Mouse (Mus musculus) olfactory bulb, adult 2 months (tissue): ENCODE results near the gene Trappc2l.

Experiments
- CTCF ChIP-seq: fragments of 200-500 bp; IDR thresholded peaks from 2 replicates; pipeline ENCODE4 v1.5.1; 2012; ENCODE audit warnings: low read depth, mild to moderate bottlenecking, low read length, moderate library complexity; ENCODE audit not compliant: insufficient read depth
- POLR2A ChIP-seq: fragments of 200-500 bp; IDR thresholded peaks from 2 replicates; pipeline ENCODE4 v1.6.1; 2012; ENCODE audit warnings: mild to moderate bottlenecking, low read depth, low read length, moderate library complexity; ENCODE audit not compliant: insufficient read depth

- TF ChIP-seq CTCF = no peak
- TF ChIP-seq POLR2A = no peak
Measured at GRCm38 (mm10) chr8:122661894-122662293, 50.5 kb downstream of the Trappc2l start.
